Mouse (Mus musculus): Measurements from ENCODE around the gene Kif1b.

GRCm38 (mm10) chr4:149345873-149346272 lies 38.4 kb upstream of the Kif1b start:
- no peak for TF ChIP-seq POLR2A (IDR thresholded peaks at IDR 0.05; ENCODE audit: borderline replicate concordance, extremely low read depth, low read depth, low read length)
- TF ChIP-seq CTCF (IDR thresholded peaks at IDR 0.05; ENCODE audit: insufficient read depth, low read length) = no peak

Measured in lung, adult 2 months (tissue).